Mouse (Mus musculus) E14TG2a.4 (cell line): Measurements from ENCODE around the gene AC124502.3.

ENCODE experiments used
- CTCF ChIP-seq: conservative IDR thresholded peaks from 2 replicates; pipeline ENCODE4 v1.5.1; 2014; ENCODE audit warnings: low read length
- NANOG ChIP-seq: IDR thresholded peaks from 2 replicates; pipeline ENCODE4 v1.6.1; 2014; ENCODE audit warnings: borderline replicate concordance, low read length, mixed read lengths

GRCm38 (mm10) chr19:5052853-5053252, 14.2 kb downstream of the AC124502.3 start:
- TF ChIP-seq CTCF: no peak
- no peak for TF ChIP-seq NANOG
